Mouse (Mus musculus): Measurements from ENCODE around the gene Pcbp1.

DNA sequence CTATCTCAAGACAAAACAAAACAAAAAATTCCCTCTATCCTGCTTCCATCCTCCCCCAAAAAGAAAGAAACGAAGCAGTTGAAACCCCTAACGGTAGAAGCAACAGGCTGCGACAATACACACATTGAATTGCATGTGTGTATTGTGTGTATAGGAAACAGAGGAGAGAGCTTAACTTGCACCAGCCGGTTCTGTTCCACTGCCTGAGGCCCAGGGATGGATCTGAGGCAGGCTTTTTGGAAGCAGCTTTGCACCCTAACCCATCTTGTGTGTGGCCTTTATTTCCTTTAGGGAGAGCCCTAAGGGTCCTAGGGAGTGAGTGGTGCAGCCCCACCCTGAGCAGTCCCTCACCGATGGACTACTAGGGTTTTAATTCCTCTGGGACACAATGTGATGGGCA, 29.5 kb downstream of the Pcbp1 start:
- TF ChIP-seq CTCF (conservative IDR thresholded peaks at IDR 0.05; ENCODE audit: low read length): no peak
- TF ChIP-seq NANOG (IDR thresholded peaks at IDR 0.05; ENCODE audit: borderline replicate concordance, low read length): no peak
- TF ChIP-seq POU5F1 (IDR thresholded peaks at IDR 0.05; ENCODE audit: borderline replicate concordance, low read length): no peak

Data from E14TG2a.4 (cell line).